Mouse (Mus musculus): ENCODE data around the gene Iqsec1. TPM values are rescaled to one million over a fixed set of nuclear protein-coding genes. Genes with fewer than 3 reads are reported as not detected.

Gene Iqsec1
- total RNA-seq, 2 experiments from 2014 or later: 63.8 to 111 TPM

DNA sequence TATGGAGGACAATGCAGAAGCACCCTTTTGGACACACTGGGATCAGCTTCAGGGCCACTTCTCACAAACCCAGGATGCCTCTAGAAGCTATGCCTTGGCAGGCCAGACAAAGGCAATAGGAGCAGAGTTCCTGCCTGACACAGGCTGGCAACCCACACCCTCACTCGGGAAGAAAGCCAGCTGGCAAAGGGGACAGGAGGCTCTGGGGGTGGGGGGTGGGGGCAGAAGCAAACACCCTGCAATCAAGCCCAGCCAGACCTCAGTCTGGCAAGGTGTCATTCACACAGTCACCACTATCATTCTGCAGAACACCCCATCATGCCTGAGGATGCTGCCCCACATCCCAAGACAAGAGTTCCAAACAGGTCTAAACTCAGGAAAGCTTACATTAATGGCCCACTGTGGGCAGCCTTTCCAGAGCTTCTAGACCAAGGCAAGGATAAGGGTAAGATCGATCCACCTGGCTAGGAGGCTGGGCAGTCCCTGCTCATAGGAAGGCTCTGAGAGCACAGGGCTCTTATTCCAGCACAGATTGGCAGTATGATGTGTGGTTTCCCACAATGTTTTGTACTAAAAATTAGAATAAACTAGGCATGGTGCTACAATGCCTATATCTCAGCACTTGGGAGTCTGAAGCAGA lies 283.7 kb downstream of the Iqsec1 start:
- H3K4me3 ChIP-seq: no peak overlapping the region
- 0 out of 2 replicates have a peak, but pooled peaks have one; percentile 5 for TF ChIP-seq CTCF (IDR thresholded peaks at IDR 0.05)
- DNase-seq: peak; percentile 74
- intact Hi-C loops (cut with DNase I): no loop called here
- peak overlapping the region; percentile 94 for H3K27ac ChIP-seq

DNA sequence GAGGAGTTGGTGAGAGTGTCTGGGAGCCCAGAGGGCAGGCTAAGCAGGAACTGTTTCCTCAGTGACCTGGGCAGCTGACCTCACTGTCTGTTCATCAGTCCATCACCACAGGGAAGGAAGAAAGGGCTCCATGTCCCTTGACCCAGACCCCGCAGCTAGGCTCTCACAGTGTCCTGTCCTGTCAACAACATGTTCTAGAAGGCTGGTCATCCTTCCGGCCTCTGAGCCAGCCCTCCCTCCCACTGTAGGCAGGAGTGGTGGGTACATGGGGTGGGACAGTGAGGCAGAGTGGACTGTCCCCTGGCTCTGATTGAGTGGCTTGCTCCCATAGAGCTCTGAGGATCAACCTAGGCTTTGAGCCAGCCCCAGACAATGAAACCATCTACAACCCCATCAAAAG lies 284.7 kb downstream of the Iqsec1 start:
- H3K4me3 ChIP-seq: no peak overlapping the region
- TF ChIP-seq CTCF (IDR thresholded peaks at IDR 0.05): no peak
- H3K27ac ChIP-seq: peak overlapping the region; percentile 94
- DNase-seq: no peak
- intact Hi-C loops (cut with DNase I): no loop called here

DNA sequence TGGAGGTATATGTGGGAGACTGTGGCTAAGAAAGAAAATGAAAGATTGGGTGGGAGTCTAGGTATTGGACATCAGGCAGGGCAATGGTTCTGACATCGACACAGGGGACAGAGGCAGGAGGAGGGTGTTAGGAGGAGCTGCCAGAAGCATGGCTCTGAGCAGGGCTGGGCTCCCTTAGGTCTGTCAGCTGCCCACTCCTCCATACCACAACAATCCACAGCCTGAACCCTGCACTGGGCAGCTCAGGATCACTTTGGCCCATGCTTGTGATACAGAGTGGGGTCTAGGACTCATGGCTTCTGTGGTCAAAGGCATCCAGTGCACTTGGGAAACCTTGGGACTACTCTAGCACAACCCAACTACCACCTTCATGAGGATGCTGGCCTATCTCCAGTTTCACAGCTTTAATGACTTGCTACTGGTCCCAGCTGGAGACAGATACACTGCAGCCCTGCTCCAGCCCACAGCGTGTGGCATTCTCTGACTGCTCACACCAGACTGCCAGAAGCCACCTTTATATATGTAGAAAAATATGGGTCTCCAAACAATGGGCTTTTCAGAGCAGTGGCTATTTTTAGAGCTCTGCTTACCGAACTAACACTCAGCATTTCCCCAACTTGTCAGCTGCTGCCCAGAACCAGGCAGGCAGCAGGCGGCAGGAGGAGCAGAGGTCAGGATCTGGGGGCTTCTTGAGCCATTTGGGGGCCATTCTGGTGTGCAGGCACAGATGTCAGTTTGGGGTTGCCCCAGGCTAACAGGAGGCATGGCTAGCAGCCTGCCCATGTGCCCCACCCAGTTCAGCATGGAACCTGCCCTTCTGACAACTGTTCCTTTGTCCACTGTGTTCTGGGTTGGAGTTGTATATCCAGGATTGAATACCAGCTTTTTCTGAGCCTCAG lies 285.4 kb downstream of the Iqsec1 start:
- H3K4me3 ChIP-seq: no peak overlapping the region
- intact Hi-C loops (cut with DNase I): no loop called here
- DNase-seq: no peak
- no peak for TF ChIP-seq CTCF (IDR thresholded peaks at IDR 0.05)
- peak overlapping the region; percentile 94 for H3K27ac ChIP-seq

DNA sequence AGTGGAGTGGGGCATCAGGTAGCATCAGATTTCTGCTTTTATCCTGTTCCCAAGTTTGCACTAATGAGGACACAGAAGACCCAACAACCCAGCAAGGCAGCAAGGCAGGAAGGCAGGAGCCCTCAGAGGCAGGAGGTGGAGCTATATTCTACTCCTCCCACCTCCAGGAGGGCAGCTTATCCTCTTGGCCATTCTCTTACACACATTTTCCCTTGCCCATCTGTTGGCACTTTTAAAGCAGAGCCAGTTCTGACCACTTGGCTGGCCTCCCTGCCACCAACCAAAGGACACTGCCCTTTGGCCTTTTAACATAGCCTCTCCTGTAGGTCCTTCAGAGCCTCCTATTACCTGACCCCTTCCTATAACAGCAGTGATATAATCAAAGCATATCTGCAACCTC lies 286.3 kb downstream of the Iqsec1 start:
- no peak for TF ChIP-seq CTCF (IDR thresholded peaks at IDR 0.05)
- no peak for DNase-seq
- Histone ChIP-seq H3K27ac (peak overlapping the region; percentile 94), H3K4me3 (no peak overlapping the region)
- intact Hi-C loops (cut with DNase I): no loop called here

DNA sequence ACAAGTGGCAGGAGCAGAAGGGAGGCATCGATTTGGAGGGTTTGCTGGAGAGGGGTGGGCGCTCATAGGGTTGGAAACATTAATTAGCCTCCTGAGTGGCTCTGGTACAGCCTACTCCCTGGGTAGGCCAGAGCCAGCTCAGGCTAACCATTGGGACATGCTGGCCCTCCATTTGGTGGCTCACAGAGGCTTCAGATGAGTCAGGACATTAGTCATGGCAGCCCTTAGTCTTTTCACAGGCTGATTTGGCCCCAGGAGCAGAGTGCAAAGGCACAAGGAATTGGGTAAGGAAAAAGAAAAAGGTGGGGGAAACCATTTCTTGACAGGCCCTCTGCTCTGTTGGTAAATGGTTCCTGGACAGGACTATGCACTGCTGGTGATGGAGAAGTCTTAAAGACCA lies 287.1 kb downstream of the Iqsec1 start:
- TF ChIP-seq CTCF (IDR thresholded peaks at IDR 0.05): no peak
- Histone ChIP-seq H3K4me3 (no peak overlapping the region), H3K27ac (peak overlapping the region; percentile 94)
- DNase-seq: no peak
- intact Hi-C loops (cut with DNase I): no loop called here

DNA sequence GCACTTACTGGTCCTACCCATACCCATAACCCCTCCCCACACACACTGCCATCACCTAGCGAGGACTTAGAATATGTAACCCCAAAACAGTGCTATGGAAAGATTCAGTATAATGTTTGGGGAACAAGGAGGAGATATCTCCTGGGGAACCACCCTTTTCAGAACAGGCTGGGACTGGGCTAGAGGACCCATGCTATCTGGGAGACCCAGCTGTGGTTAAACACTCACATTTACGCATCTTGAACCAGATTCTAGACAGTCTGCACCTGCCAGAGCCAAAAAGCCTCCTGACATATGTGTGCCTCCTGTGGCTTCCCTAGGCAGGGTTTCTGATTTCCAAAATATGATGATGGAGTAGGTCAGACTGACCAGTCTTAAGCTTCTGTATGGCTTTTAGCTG lies 287.7 kb downstream of the Iqsec1 start:
- no peak overlapping the region; the same call in 1 of the 2 replicates for H3K4me3 ChIP-seq
- DNase-seq: no peak
- intact Hi-C loops (cut with DNase I): no loop called here
- TF ChIP-seq CTCF (IDR thresholded peaks at IDR 0.05): no peak
- peak overlapping the region; percentile 94 for H3K27ac ChIP-seq

DNA sequence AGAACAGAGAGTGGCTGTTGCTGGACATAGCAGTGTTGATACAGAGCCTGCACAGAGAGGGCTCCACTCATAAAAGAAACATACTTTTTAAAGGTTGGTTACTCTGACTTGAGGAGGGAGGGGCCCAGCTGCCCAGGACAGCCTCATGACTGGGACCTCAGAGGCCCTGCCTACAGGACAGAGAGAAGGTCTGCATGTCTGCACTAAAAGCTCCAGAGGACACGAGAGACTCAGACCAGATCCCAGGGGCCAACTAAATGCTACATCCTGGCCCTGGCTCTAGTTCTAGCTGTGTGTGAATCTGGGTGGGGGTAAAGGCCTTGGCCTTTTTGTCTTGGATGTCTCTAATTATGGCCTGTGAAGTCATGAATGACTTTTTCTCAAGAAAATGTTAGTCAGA lies 288.4 kb downstream of the Iqsec1 start:
- intact Hi-C loops (cut with DNase I): no loop called here
- peak overlapping the region; percentile 26; the same call in 1 of the 2 replicates for H3K4me3 ChIP-seq
- no peak for TF ChIP-seq CTCF (IDR thresholded peaks at IDR 0.05)
- DNase-seq: peak; percentile 79
- peak overlapping the region; percentile 94 for H3K27ac ChIP-seq

DNA sequence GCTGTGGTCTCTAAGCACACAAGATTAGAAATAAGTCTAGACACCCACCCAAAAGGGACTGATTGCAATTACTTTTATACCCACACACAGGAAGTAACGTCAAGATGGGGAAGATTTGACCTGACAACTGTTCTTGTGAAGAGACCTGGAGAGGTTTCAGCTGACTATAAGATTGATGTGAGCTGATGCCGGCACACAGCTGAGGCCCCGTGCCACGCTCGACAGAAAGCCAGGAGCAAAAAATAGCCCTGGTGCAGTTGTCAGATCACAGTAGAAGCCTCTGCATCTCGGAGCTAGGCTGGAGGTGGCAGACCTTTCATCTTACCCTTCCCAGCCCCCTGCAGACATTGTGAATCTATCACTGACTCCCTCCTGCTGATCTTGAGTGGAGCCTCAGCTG lies 289.6 kb downstream of the Iqsec1 start:
- Histone ChIP-seq H3K4me3 (no peak overlapping the region; the same call in 1 of the 2 replicates), H3K27ac (peak overlapping the region; percentile 94)
- intact Hi-C loops (cut with DNase I): no loop called here
- no peak for TF ChIP-seq CTCF (IDR thresholded peaks at IDR 0.05)
- peak; percentile 89 for DNase-seq

DNA sequence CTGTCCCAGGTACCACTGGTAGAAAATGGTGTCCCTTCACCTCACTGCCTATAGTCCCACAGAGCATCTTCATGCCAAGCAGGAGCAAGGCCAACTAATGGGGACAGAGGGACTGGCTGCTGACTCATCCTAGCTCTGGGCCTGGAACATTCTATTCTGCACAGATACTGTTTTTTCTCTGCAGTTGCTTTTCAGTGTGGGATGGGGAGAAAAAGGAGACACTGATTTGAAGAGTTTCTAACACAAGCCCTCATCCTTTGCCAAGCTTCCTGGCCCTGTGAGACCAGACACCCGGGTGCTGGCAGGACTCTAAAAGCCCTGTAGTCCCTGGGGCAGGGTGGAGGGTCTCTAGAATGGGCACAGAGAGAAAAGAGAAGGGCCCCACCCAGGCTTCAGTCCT lies 292.7 kb downstream of the Iqsec1 start:
- no peak for TF ChIP-seq CTCF (IDR thresholded peaks at IDR 0.05)
- peak; percentile 67 for DNase-seq
- H3K4me3 ChIP-seq: no peak overlapping the region
- intact Hi-C loops (cut with DNase I): no loop called here
- peak overlapping the region; percentile 94 for H3K27ac ChIP-seq

DNA sequence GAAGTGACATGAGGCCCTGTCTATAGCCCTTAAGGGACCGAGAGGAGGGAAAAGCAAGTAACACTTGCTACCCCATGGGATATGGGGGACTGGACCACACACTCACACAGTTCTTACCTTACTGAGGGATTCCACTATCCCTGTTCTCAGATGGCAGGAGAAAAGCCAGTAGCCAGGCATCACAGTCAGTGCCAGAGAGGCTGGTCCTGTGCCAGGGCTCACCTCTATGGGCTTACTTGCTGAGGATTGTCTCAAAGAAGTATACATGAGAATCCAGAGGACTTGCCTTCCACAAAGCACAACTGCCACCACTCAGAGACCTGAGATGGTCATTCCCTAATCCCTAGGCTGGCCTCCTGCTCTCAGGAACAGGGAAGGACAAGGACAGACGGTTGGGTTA lies 296.1 kb downstream of the Iqsec1 start:
- Histone ChIP-seq H3K27ac (peak overlapping the region; percentile 46), H3K4me3 (no peak overlapping the region)
- DNase-seq: no peak
- intact Hi-C loops (cut with DNase I): no loop called here
- no peak for TF ChIP-seq CTCF (IDR thresholded peaks at IDR 0.05)

DNA sequence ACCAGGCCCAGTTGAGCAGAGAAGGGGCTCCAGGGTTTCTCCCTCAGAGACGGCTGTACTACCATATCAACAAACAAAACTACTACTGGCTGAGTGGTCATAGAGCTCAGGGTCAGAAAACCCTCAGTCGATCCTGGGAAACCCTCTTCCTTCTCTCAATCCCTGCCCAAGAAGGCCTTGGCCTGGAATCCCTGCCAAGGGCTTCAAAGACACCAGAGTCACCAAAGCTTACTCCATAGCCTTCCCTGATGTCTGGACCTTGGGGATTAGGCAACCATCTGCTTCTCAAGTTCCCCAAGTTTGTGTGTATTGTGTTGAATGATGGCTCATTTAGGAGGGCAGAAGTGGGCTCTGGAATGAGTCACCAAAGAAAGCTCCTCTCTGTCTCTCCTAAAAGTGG lies 296.6 kb downstream of the Iqsec1 start:
- no peak for DNase-seq
- Histone ChIP-seq H3K27ac (peak overlapping the region; percentile 46), H3K4me3 (no peak overlapping the region)
- no peak for TF ChIP-seq CTCF (IDR thresholded peaks at IDR 0.05)
- intact Hi-C loops (cut with DNase I): no loop called here

DNA sequence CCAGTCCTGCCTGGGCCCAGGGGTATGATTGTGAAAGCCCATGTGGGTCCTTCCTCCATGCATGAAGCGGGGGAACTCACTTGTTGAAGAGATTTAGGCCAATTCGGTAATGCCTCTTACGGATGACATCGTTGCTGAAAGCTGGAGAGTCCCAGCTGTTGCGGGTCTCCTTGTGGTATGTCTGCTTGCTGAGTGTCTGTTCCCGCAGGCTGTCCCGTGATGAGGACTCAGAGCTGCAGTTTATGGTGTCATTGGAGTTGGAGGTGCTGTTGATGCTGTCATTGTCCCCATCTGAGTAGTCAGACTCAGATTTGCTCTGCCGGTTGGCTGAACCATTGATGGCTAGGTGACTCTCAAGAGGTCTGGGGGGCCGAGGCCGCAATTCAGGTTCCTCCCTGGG lies 299.0 kb downstream of the Iqsec1 start:
- intact Hi-C loops (cut with DNase I): no loop called here
- H3K27ac ChIP-seq: peak overlapping the region; percentile 90
- TF ChIP-seq CTCF (IDR thresholded peaks at IDR 0.05): no peak
- DNase-seq: no peak
- peak overlapping the region; percentile 31 for H3K4me3 ChIP-seq

DNA sequence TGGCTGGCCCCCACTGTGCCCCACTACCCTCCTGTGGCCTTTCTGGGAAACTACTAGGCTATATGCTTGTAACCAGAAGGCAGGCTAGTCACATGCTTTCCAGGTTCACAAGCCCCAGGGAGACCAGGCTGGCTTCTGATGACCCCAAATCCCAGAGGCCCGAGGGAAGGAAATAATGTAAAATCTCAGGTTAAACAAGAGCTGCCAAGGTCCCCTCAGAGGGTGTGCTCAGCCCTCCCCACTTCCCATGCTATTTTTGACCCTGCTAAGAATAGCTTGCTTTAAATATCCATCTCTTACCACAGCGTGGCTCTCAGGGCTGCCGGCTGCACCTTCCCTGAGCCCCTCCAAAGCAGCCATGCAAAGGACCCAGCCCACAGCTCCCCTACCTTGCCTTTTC lies 299.7 kb downstream of the Iqsec1 start:
- Histone ChIP-seq H3K27ac (peak overlapping the region; percentile 90), H3K4me3 (peak overlapping the region; percentile 31)
- TF ChIP-seq CTCF (IDR thresholded peaks at IDR 0.05): peak; percentile 22; the same call in 1 of the 2 replicates
- intact Hi-C loops (cut with DNase I): no loop called here
- peak; percentile 64 for DNase-seq

All from gastrocnemius, adult 2 months (tissue).